Mouse (Mus musculus) lung, postnatal 0 days (tissue): ENCODE data around the gene Csk. TPM values are rescaled to one million over a fixed set of nuclear protein-coding genes. Genes with fewer than 3 reads are reported as not detected.

Experiments used
- ATAC-seq: fragments of 200-750 bp; cut with Nextera tagmentation; 2 replicates; pipeline ENCODE4 v1.8.0; 2017; ENCODE audit warnings: moderate library complexity
- DNase-seq: peaks from one replicate; pipeline ENCODE4 v3.0.0-alpha.2; 2016; ENCODE audit warnings: low spot score
- H3K27ac ChIP-seq: fragments of 300-500 bp; sonication (generic); 2 replicates; pipeline ENCODE4 v1.5.1; 2014; ENCODE audit warnings: antibody characterized with exemption, mild to moderate bottlenecking, low read length, mixed read lengths
- H3K27me3 ChIP-seq: fragments of 300-500 bp; sonication (generic); replicated peaks from 2 replicates; pipeline ENCODE4 v1.6.1; 2014; ENCODE audit warnings: low read length, mixed read lengths; ENCODE audit not compliant: insufficient read depth
- H3K36me3 ChIP-seq: fragments of 300-500 bp; sonication (generic); 2 replicates; pipeline ENCODE4 v1.6.1; 2014; ENCODE audit warnings: low read length, mixed read lengths; ENCODE audit not compliant: insufficient read depth
- H3K4me1 ChIP-seq: fragments of 300-500 bp; sonication (generic); 2 replicates; pipeline ENCODE4 v1.6.1; 2014; ENCODE audit warnings: antibody characterized with exemption, low read depth, low read length, mixed read lengths; ENCODE audit not compliant: insufficient read depth
- H3K4me2 ChIP-seq: fragments of 300-500 bp; sonication (generic); replicated peaks from 2 replicates; pipeline ENCODE4 v1.6.1; 2014; ENCODE audit warnings: low read depth, mild to moderate bottlenecking, low read length, moderate library complexity, mixed read lengths
- H3K4me3 ChIP-seq: fragments of 300-500 bp; sonication (generic); 2 replicates; pipeline ENCODE4 v1.5.1; 2014; ENCODE audit warnings: low read depth, low read length
- H3K9ac ChIP-seq: fragments of 300-500 bp; sonication (generic); replicated peaks from 2 replicates; pipeline ENCODE4 v1.6.1; 2014; ENCODE audit warnings: low read depth, mild to moderate bottlenecking
- H3K9me3 ChIP-seq: fragments of 300-500 bp; sonication (generic); 2 replicates; pipeline ENCODE4 v1.6.1; 2016; ENCODE audit warnings: low read length, mixed read lengths
- CTCF ChIP-seq: IDR thresholded peaks from 2 replicates; pipeline ENCODE4 v1.5.1; 2016; ENCODE audit warnings: antibody characterized with exemption, mild to moderate bottlenecking
- EP300 ChIP-seq: IDR thresholded peaks from 2 replicates; pipeline ENCODE4 v1.6.1; 2016; ENCODE audit warnings: antibody characterized with exemption, mild to moderate bottlenecking, control low read depth
- WGBS: fragments of 180-500 bp; shearing (Covaris S2); extraction: QIAGEN DNeasy Blood & Tissue Kit; methylation state at CpG from one replicate; pipeline ENCODE4 v1.1.7; 2014; 5-methylcytosine and 5-hydroxymethylcytosine counted together
- polyA plus RNA-seq: library from polyadenylated mRNA; unstranded; fragments of >200 nt; fragmentation: Nextera tagmentation; extraction: Ambion mirVana; gene quantifications from 2 replicates; pipeline ENCODE4 v1.2.1, GENCODE M21; 2015

Gene Csk
- polyA plus RNA-seq, 1 experiment from 2014 or later = 25.6 TPM

DNA sequence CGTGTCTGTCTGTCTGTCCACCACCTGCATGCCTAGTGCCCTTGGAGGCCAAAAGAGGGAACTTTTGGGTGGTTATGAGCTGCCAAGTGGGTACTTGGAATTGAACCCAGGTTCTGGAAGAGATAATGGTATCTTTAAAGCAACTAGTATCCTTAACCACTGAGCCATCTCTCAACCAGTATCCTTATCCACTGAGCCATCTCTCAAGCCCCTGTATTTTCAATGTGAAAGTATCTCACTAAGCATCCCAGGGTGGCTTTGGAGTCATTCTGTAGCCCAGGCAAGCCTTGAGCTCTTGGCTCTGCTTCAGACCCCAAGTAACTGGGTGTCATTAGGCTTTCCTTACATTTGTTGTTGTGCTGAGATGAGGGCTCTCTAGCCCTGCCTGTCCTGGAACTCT is 1.5 kb upstream of the Csk start:
- H3K9ac ChIP-seq = no peak overlapping the region
- TF ChIP-seq EP300 (no peak), CTCF (no peak)
- ATAC-seq (no peak), DNase-seq (no peak)
- 94% methylated on average over 1 of the region's 1 CpGs for WGBS
- H3K9me3 ChIP-seq = no peaks in the 10 kb centered on the region
- H3K4me2 ChIP-seq = no peak overlapping the region
- H3K4me3 ChIP-seq = no peak overlapping the region
- H3K27me3 ChIP-seq = no peaks in the 10 kb centered on the region
- H3K27ac ChIP-seq = no peak overlapping the region
- H3K36me3 ChIP-seq = no peaks in the 10 kb centered on the region
- H3K4me1 ChIP-seq = no peaks in the 10 kb centered on the region; the same call in 1 of the 2 replicates

DNA sequence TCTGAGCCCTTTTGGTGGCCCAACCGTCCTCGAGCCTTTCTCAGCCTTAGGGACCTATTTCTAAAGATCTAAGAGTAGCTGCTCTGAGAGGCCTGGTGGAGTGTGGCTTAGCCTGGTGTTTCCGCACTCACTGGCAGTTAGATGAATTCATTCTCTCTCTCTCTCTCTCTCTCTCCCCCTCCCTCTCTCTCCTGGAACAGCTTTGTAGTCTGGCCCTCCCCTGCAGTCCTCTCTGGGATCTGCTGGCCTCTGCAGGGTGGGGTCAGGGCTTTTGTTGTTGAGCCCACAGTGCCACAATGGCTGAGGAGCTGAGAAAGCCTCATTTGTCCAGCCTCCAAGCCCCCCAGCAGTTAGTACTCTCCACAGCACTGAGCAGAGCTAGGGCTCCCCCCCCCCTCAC is 576 bp downstream of the Csk start:
- ATAC-seq = no peak
- no peaks in the 10 kb centered on the region; the same call in 1 of the 2 replicates for H3K4me1 ChIP-seq
- TF ChIP-seq EP300 (no peak), CTCF (no peak)
- H3K9me3 ChIP-seq = no peaks in the 10 kb centered on the region
- H3K27ac ChIP-seq = no peak overlapping the region
- no peak overlapping the region for H3K9ac ChIP-seq
- H3K27me3 ChIP-seq = no peaks in the 10 kb centered on the region
- 68% methylated on average over 3 of the region's 3 CpGs for WGBS
- DNase-seq = no peak
- H3K36me3 ChIP-seq = no peaks in the 10 kb centered on the region
- H3K4me2 ChIP-seq = no peak overlapping the region
- no peak overlapping the region for H3K4me3 ChIP-seq

DNA sequence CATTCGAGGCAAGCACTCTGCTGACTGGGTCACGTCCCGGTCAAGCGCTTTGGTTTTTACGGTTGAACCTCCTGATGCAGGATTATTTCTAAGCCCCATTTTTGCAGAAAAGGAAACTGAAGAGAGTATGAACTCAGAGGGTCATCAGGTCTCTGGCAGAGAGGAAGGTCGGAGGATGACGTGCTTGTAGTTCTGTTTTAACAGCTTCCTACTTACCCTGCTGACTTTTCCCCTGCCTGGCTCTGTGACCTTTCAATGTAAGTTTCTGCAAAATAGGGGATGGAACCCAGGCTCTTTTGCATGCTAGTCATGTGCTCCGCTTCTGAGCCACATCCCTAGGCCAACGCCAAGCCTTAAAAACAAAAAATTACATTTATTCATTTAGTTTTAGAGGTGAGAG is 1.1 kb downstream of the Csk start:
- H3K4me2 ChIP-seq = no peak overlapping the region
- TF ChIP-seq EP300 (no peak), CTCF (no peak)
- no peaks in the 10 kb centered on the region for H3K27me3 ChIP-seq
- H3K4me3 ChIP-seq = no peak overlapping the region
- 72% methylated on average over 9 of the region's 9 CpGs for WGBS
- H3K4me1 ChIP-seq = no peaks in the 10 kb centered on the region; the same call in 1 of the 2 replicates
- H3K36me3 ChIP-seq = no peaks in the 10 kb centered on the region
- DNase-seq = peak; percentile 27
- H3K9ac ChIP-seq = no peak overlapping the region
- H3K9me3 ChIP-seq = no peaks in the 10 kb centered on the region
- ATAC-seq = no peak
- H3K27ac ChIP-seq = no peak overlapping the region

DNA sequence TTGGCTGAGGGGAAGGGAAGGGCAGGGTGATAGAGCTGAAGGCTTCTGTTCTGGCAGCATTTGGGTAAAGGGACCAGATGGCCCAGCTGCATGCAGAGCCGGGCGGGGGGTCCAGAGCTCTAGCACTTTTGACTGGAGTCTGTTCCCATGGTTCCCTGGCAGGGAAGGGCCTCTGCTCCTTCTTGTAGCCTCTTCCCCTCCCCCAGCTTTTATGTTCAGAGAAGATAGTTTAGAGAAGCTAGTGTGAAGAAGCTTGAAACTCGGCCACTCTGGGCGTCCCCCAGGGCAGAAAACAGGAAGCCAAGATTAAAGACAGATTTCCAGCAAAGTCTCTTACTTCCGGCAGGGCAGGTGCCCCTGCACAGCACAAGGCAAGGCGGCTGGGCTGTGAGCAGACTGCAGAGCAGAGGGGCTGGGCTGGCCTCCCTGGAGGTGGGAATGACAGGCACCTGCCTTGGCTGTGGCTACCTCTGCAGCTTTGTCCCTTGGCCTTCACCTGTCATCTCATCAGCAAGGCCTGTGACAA is 2.6 kb downstream of the Csk start:
- Histone ChIP-seq H3K27me3 (no peaks in the 10 kb centered on the region), H3K36me3 (no peaks in the 10 kb centered on the region), H3K9ac (no peak overlapping the region), H3K9me3 (no peaks in the 10 kb centered on the region), H3K4me1 (no peaks in the 10 kb centered on the region; the same call in 1 of the 2 replicates), H3K4me2 (no peak overlapping the region), H3K4me3 (no peak overlapping the region), H3K27ac (0 out of 2 replicates have a peak overlapping the region, but pooled peaks have one; percentile 47)
- peak; percentile 37; the same call in 1 of the 2 replicates for ATAC-seq
- DNase-seq = peak; percentile 49
- no peak for TF ChIP-seq EP300
- 27% methylated on average over 6 of the region's 6 CpGs for WGBS

DNA sequence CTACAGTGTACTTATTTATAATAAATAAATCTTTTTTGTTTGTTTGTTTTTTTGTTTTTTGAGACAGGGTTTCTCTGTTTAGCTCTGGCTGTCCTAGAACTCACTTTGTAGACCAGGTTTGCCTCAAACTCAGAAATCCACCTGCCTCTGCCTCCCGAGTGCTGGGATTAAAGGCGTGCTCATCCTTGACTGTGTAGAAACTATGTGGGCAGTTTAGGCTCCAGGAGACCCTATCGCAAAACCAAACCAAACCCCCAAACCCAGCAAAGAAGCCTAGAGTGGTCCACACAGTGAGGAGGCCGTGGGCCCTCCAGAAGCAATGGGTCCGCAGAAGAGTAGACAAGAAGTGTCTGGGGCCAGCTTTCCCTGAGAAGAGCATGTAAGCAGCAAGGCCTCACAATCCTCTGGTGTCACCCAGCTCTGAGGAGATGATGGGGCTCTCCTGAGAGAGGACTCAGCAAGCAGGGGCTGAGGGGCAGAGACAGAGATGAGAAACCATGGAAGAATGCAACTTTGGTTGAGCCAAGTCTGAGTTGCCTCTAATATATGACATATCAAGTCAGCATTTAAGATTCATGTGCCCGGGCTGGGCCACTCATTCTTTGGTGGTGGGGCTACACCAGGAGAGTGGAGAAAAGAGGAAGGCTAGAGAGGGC is 3.2 kb downstream of the Csk start:
- Histone ChIP-seq H3K9me3 (no peaks in the 10 kb centered on the region), H3K4me1 (no peaks in the 10 kb centered on the region; the same call in 1 of the 2 replicates), H3K27ac (0 out of 2 replicates have a peak overlapping the region, but pooled peaks have one; percentile 47), H3K36me3 (no peaks in the 10 kb centered on the region), H3K4me3 (no peak overlapping the region), H3K9ac (no peak overlapping the region), H3K4me2 (no peak overlapping the region), H3K27me3 (no peaks in the 10 kb centered on the region)
- TF ChIP-seq CTCF = no peak
- no peak for TF ChIP-seq EP300
- ATAC-seq (peak; percentile 9; the same call in 1 of the 2 replicates), DNase-seq (no peak)
- 91% methylated on average over 6 of the region's 6 CpGs for WGBS

DNA sequence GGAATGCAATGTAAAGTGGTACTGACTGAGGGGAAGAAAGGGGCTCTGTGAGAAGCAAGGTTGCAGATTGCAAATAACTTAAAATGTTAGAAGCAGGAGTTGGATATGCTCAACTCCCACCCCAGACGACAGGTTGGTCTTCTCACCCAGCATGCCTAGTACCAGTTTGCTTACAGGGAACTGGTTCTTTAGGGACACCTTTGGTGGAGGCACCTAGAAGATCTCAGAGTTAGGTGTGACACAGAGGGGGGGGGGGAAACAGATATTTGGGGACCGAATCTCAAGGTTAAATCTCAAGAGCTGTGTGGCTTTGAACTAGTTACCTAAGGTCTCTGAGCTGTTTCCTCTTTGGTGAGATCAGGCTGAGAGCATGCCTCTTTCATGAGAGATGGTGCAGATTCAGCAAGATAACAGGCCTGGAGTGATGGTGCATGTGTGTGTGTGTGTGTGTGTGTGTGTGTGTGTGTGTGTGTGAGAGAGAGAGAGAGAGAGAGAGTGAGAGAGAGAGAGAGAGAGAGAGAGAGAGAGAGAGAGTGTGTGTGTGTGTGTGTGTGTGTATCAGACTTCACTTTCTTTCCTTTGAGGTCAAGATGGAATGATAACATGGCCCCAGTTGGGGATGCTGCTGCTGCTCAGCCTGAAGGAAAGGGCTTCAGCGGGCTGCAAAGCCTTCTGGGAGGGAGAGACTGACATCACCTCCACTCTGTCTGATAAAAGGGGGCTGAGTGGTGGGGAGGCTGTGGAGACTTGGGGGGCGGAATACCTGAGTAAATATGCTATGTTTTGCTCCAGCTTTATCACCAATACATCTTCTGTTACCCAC is 5.9 kb downstream of the Csk start:
- no peak overlapping the region for H3K4me3 ChIP-seq
- WGBS = 51% methylated on average over 4 of the region's 4 CpGs
- no peak overlapping the region for H3K9ac ChIP-seq
- peaks cover 17% of the 10 kb centered on the region for H3K4me1 ChIP-seq
- TF ChIP-seq CTCF (no peak), EP300 (no peak)
- no peaks in the 10 kb centered on the region for H3K27me3 ChIP-seq
- H3K9me3 ChIP-seq = no peaks in the 10 kb centered on the region
- no peak for DNase-seq
- H3K27ac ChIP-seq = no peak overlapping the region
- no peak for ATAC-seq
- no peaks in the 10 kb centered on the region for H3K36me3 ChIP-seq
- no peak overlapping the region for H3K4me2 ChIP-seq
